Mouse (Mus musculus): ENCODE data around the gene Phf14. TPM values are rescaled to one million over a fixed set of nuclear protein-coding genes. Genes with fewer than 3 reads are reported as not detected.
"Not testable (repeated sequence)": the region's sequence is repeated elsewhere in the genome, so short reads cannot be mapped to it uniquely, and the experiment has no call there.

The Phf14 gene
- total RNA-seq (2021), result 100 to 1,000 TPM; 163 to 171 TPM

- intact Hi-C loops (cut with DNase I), result no loop called here
- DNase-seq (ENCODE audit: extremely low spot score in 1 of 2, low spot score in 2 of 2), result peak; percentile 89 to 93
Measured at GRCm38 (mm10) chr6:11907269-11908032, at the start of gene Phf14, which contains the start of gene Ndufa4. TSS of gene Phf14 (plus strand) at chr6:11907809. TSS of gene Ndufa4 (minus strand) at chr6:11907497.

GRCm38 (mm10) chr6:11875364-11875763, 32.2 kb upstream of the Phf14 start:
- DNase-seq (ENCODE audit: extremely low spot score in 1 of 2, low spot score in 2 of 2); intact Hi-C loops (cut with DNase I): not testable (repeated sequence)

- intact Hi-C loops (cut with DNase I), result no loop called here
- no peak for DNase-seq (ENCODE audit: extremely low spot score in 1 of 2, low spot score in 2 of 2)
Measured at GRCm38 (mm10) chr6:11900809-11901310, 6.7 kb upstream of the Phf14 start.

GRCm38 (mm10) chr6:11906890-11907268, 730 bp upstream of the Phf14 start:
- DNase-seq (ENCODE audit: extremely low spot score in 1 of 2, low spot score in 2 of 2), result no peak
- intact Hi-C loops (cut with DNase I), result no loop called here

GRCm38 (mm10) chr6:11908170-11908569, 561 bp downstream of the Phf14 start:
- no peak for DNase-seq (ENCODE audit: extremely low spot score in 1 of 2, low spot score in 2 of 2)
- intact Hi-C loops (cut with DNase I), result no loop called here

GRCm38 (mm10) chr6:11925496-11926041, 18.0 kb downstream of the Phf14 start:
- DNase-seq (ENCODE audit: extremely low spot score in 1 of 2, low spot score in 2 of 2), result peak; percentile 86 to 94
- intact Hi-C loops (cut with DNase I), result no loop called here

GRCm38 (mm10) chr6:11926082-11926595, 18.5 kb downstream of the Phf14 start:
- DNase-seq (ENCODE audit: extremely low spot score in 1 of 2, low spot score in 2 of 2), result peak; percentile 20 to 63
- intact Hi-C loops (cut with DNase I), result no loop called here

GRCm38 (mm10) chr6:11927485-11927884, 19.9 kb downstream of the Phf14 start:
- intact Hi-C loops (cut with DNase I), result no loop called here
- DNase-seq (ENCODE audit: extremely low spot score in 1 of 2, low spot score in 2 of 2), result no peak

- no peak for DNase-seq (ENCODE audit: extremely low spot score in 1 of 2, low spot score in 2 of 2)
- intact Hi-C loops (cut with DNase I), result no loop called here
Measured at GRCm38 (mm10) chr6:11933403-11933802, 25.8 kb downstream of the Phf14 start.

- intact Hi-C loops (cut with DNase I), result no loop called here
- DNase-seq (ENCODE audit: extremely low spot score in 1 of 2, low spot score in 2 of 2), result no peak
Measured at GRCm38 (mm10) chr6:11940895-11941294, 33.3 kb downstream of the Phf14 start.

GRCm38 (mm10) chr6:11942089-11942488, 34.5 kb downstream of the Phf14 start:
- no peak for DNase-seq (ENCODE audit: extremely low spot score in 1 of 2, low spot score in 2 of 2)
- intact Hi-C loops (cut with DNase I), result no loop called here

- DNase-seq (ENCODE audit: extremely low spot score in 1 of 2, low spot score in 2 of 2), result no peak
- intact Hi-C loops (cut with DNase I), result no loop called here
Measured at GRCm38 (mm10) chr6:11948100-11948499, 40.5 kb downstream of the Phf14 start.

- intact Hi-C loops (cut with DNase I), result no loop called here
- DNase-seq (ENCODE audit: extremely low spot score in 1 of 2, low spot score in 2 of 2), result no peak
Measured at GRCm38 (mm10) chr6:11960172-11960571, 52.6 kb downstream of the Phf14 start.

GRCm38 (mm10) chr6:11993782-11994181, 86.2 kb downstream of the Phf14 start:
- no peak for DNase-seq (ENCODE audit: extremely low spot score in 1 of 2, low spot score in 2 of 2)
- intact Hi-C loops (cut with DNase I), result no loop called here

GRCm38 (mm10) chr6:11998576-11998975, 91.0 kb downstream of the Phf14 start:
- intact Hi-C loops (cut with DNase I), result no loop called here
- DNase-seq (ENCODE audit: extremely low spot score in 1 of 2, low spot score in 2 of 2), result no peak

GRCm38 (mm10) chr6:11999506-11999905, 91.9 kb downstream of the Phf14 start:
- intact Hi-C loops (cut with DNase I), result no loop called here
- DNase-seq (ENCODE audit: extremely low spot score in 1 of 2, low spot score in 2 of 2), result no peak

GRCm38 (mm10) chr6:12005455-12005854, 97.8 kb downstream of the Phf14 start:
- intact Hi-C loops (cut with DNase I), result no loop called here
- no peak for DNase-seq (ENCODE audit: extremely low spot score in 1 of 2, low spot score in 2 of 2)

GRCm38 (mm10) chr6:12006001-12006400, 98.4 kb downstream of the Phf14 start:
- intact Hi-C loops (cut with DNase I), result no loop called here
- no peak for DNase-seq (ENCODE audit: extremely low spot score in 1 of 2, low spot score in 2 of 2)

- DNase-seq (ENCODE audit: extremely low spot score in 1 of 2, low spot score in 2 of 2), result no peak
- intact Hi-C loops (cut with DNase I), result no loop called here
Measured at GRCm38 (mm10) chr6:12012103-12012502, 104.5 kb downstream of the Phf14 start.

- DNase-seq (ENCODE audit: extremely low spot score in 1 of 2, low spot score in 2 of 2), result no peak
- intact Hi-C loops (cut with DNase I), result no loop called here
Measured at GRCm38 (mm10) chr6:12014035-12014434, 106.4 kb downstream of the Phf14 start.

All from left cerebral cortex, postnatal 10 days (tissue).